Mouse (Mus musculus): ENCODE measurements around the gene Vangl1. TPM values are rescaled to one million over a fixed set of nuclear protein-coding genes. Genes with fewer than 3 reads are reported as not detected.

The Vangl1 gene
- total and polyA plus RNA-seq, 3 experiments, result not detected

GRCm38 (mm10) chr3:102130478-102130877 lies 74.0 kb downstream of the Vangl1 start:
- DNase-seq (ENCODE audit: extremely low read depth), result no peak
- Histone ChIP-seq H3K27me3 (replicated peaks) (no peaks in the 10 kb centered on the region), H3K9ac (ENCODE audit: insufficient read depth, low read depth) (no peak overlapping the region), H3K9me3 (replicated peaks; ENCODE audit: low read length) (no peaks in the 10 kb centered on the region), H3K79me2 (replicated peaks; ENCODE audit: control insufficient read depth, extremely low read depth, insufficient read depth, poor library complexity, severe bottlenecking) (no peaks in the 10 kb centered on the region), H3K4me2 (ENCODE audit: insufficient read depth, low read depth, poor library complexity, severe bottlenecking) (no peak overlapping the region), H3K27ac (ENCODE audit: insufficient read depth, low read depth) (no peak overlapping the region), H3K36me3 (replicated peaks in 1 of 2; ENCODE audit: control insufficient read depth in 1 of 2, insufficient read depth in 1 of 2, low read length in 1 of 2) (no peaks in the 10 kb centered on the region), H3K4me3 (replicated peaks in 1 of 3; ENCODE audit: low read depth in 2 of 3, low read length in 2 of 3, poor library complexity in 1 of 3) (no peak overlapping the region), H3K4me1 (ENCODE audit: control insufficient read depth in 1 of 2, insufficient read depth in 2 of 2) (no peaks in the 10 kb centered on the region)
- TF ChIP-seq CTCF (conservative IDR thresholded peaks at IDR 0.05 in 1 of 2, IDR thresholded peaks at IDR 0.05 in 1 of 2; ENCODE audit: low read depth in 2 of 2, low read length in 2 of 2) (peak in 1 of 2 experiments; percentile 16; a peak in 1 of 4 replicates), NELFE (IDR thresholded peaks at IDR 0.05; ENCODE audit: low read depth, low read length) (no peak), TCF12 (IDR thresholded peaks at IDR 0.05; ENCODE audit: low read depth, low read length) (no peak)
- in situ Hi-C loops (cut with MboI; ENCODE audit: low pct_ligation_motif_present, low pct_unique_long_range_greater_than_20kb, low sequenced_read_pairs) (no loop called here), dilution Hi-C loops (cut with MboI; ENCODE audit: extremely low pct_ligation_motif_present, extremely low pct_unique_long_range_greater_than_20kb, low sequenced_read_pairs) (no loop called here)

GRCm38 (mm10) chr3:102128242-102128641 lies 76.3 kb downstream of the Vangl1 start:
- in situ Hi-C loops (cut with MboI; ENCODE audit: low pct_ligation_motif_present, low pct_unique_long_range_greater_than_20kb, low sequenced_read_pairs), result no loop called here
- no peak overlapping the region for H3K9ac ChIP-seq (ENCODE audit: insufficient read depth, low read depth)
- H3K27me3 ChIP-seq (replicated peaks), result no peaks in the 10 kb centered on the region
- no peak for DNase-seq (ENCODE audit: extremely low read depth)
- no peaks in the 10 kb centered on the region for H3K79me2 ChIP-seq (replicated peaks; ENCODE audit: control insufficient read depth, extremely low read depth, insufficient read depth, poor library complexity, severe bottlenecking)
- no peak overlapping the region for H3K27ac ChIP-seq (ENCODE audit: insufficient read depth, low read depth)
- dilution Hi-C loops (cut with MboI; ENCODE audit: extremely low pct_ligation_motif_present, extremely low pct_unique_long_range_greater_than_20kb, low sequenced_read_pairs), result no loop called here
- H3K36me3 ChIP-seq (replicated peaks in 1 of 2; ENCODE audit: control insufficient read depth in 1 of 2, insufficient read depth in 1 of 2, low read length in 1 of 2), result no peaks in the 10 kb centered on the region
- no peaks in the 10 kb centered on the region for H3K4me1 ChIP-seq (ENCODE audit: control insufficient read depth in 1 of 2, insufficient read depth in 2 of 2)
- H3K4me2 ChIP-seq (ENCODE audit: insufficient read depth, low read depth, poor library complexity, severe bottlenecking), result no peak overlapping the region
- H3K9me3 ChIP-seq (replicated peaks; ENCODE audit: low read length), result no peaks in the 10 kb centered on the region
- H3K4me3 ChIP-seq (replicated peaks in 1 of 3; ENCODE audit: low read depth in 2 of 3, low read length in 2 of 3, poor library complexity in 1 of 3), result no peak overlapping the region
- TF ChIP-seq UBTF (IDR thresholded peaks at IDR 0.05; ENCODE audit: low read depth, low read length) (no peak), EP300 (IDR thresholded peaks at IDR 0.05; ENCODE audit: low read length) (no peak), TCF12 (IDR thresholded peaks at IDR 0.05; ENCODE audit: low read depth, low read length) (no peak), MEF2A (IDR thresholded peaks at IDR 0.05; ENCODE audit: borderline replicate concordance, low read depth, low read length) (no peak), BHLHE40 (IDR thresholded peaks at IDR 0.05; ENCODE audit: low read depth, low read length) (no peak), KAT2A (IDR thresholded peaks at IDR 0.05; ENCODE audit: insufficient replicate concordance, low read length) (no peak), ETS1 (conservative IDR thresholded peaks at IDR 0.05; ENCODE audit: low read depth, low read length) (no peak), POLR2A (IDR thresholded peaks at IDR 0.05; ENCODE audit: low read depth, low read length) (no peak), MAZ (IDR thresholded peaks at IDR 0.05; ENCODE audit: low read depth, low read length) (no peak)

- Histone ChIP-seq H3K4me1 (ENCODE audit: control insufficient read depth in 1 of 2, insufficient read depth in 2 of 2) (no peaks in the 10 kb centered on the region), H3K4me2 (ENCODE audit: insufficient read depth, low read depth, poor library complexity, severe bottlenecking) (no peak overlapping the region), H3K4me3 (replicated peaks in 1 of 3; ENCODE audit: low read depth in 2 of 3, low read length in 2 of 3, poor library complexity in 1 of 3) (no peak overlapping the region), H3K9ac (ENCODE audit: insufficient read depth, low read depth) (no peak overlapping the region), H3K27me3 (replicated peaks) (no peaks in the 10 kb centered on the region), H3K9me3 (replicated peaks; ENCODE audit: low read length) (no peaks in the 10 kb centered on the region), H3K27ac (ENCODE audit: insufficient read depth, low read depth) (no peak overlapping the region), H3K79me2 (replicated peaks; ENCODE audit: control insufficient read depth, extremely low read depth, insufficient read depth, poor library complexity, severe bottlenecking) (no peaks in the 10 kb centered on the region), H3K36me3 (replicated peaks in 1 of 2; ENCODE audit: control insufficient read depth in 1 of 2, insufficient read depth in 1 of 2, low read length in 1 of 2) (no peaks in the 10 kb centered on the region)
- in situ Hi-C loops (cut with MboI; ENCODE audit: low pct_ligation_motif_present, low pct_unique_long_range_greater_than_20kb, low sequenced_read_pairs), result no loop called here
- dilution Hi-C loops (cut with MboI; ENCODE audit: extremely low pct_ligation_motif_present, extremely low pct_unique_long_range_greater_than_20kb, low sequenced_read_pairs), result no loop called here
- no peak for DNase-seq (ENCODE audit: extremely low read depth)
- TF ChIP-seq JUND (conservative IDR thresholded peaks at IDR 0.05; ENCODE audit: low read depth, low read length) (no peak), USF2 (conservative IDR thresholded peaks at IDR 0.05; ENCODE audit: low read depth, low read length) (no peak), ZC3H11A (IDR thresholded peaks at IDR 0.05; ENCODE audit: low read depth, low read length) (no peak), BHLHE40 (IDR thresholded peaks at IDR 0.05; ENCODE audit: low read depth, low read length) (no peak), MEF2A (IDR thresholded peaks at IDR 0.05; ENCODE audit: borderline replicate concordance, low read depth, low read length) (no peak), IRF4 (IDR thresholded peaks at IDR 0.05; ENCODE audit: low read depth, low read length) (no peak), PAX5 (IDR thresholded peaks at IDR 0.05; ENCODE audit: low read length) (no peak), MAZ (IDR thresholded peaks at IDR 0.05; ENCODE audit: low read depth, low read length) (no peak), SMC3 (IDR thresholded peaks at IDR 0.05; ENCODE audit: low read depth, low read length) (no peak), ZKSCAN1 (IDR thresholded peaks at IDR 0.05; ENCODE audit: borderline replicate concordance, low read depth, low read length) (no peak), JUN (IDR thresholded peaks at IDR 0.05; ENCODE audit: insufficient read depth, low read depth, low read length) (no peak), POLR2A (IDR thresholded peaks at IDR 0.05; ENCODE audit: low read depth, low read length) (no peak), MXI1 (IDR thresholded peaks at IDR 0.05; ENCODE audit: low read depth, low read length) (no peak)
These were observed 77.4 kb downstream of the Vangl1 start for GRCm38 (mm10) chr3:102127114-102127513.

All from CH12.LX (cell line).